Mouse (Mus musculus) erythroblast, adult 5-6 weeks (primary cell): Measurements from ENCODE around the gene Zbtb12. TPM values are rescaled to one million over a fixed set of nuclear protein-coding genes. Genes with fewer than 3 reads are reported as not detected.

Experiments used
- ATAC-seq: replicated peaks from 2 replicates; pipeline ENCODE4 v1.8.0; 2016; ENCODE audit warnings: moderate number of reproducible peaks, mild to moderate bottlenecking, moderate TSS enrichment, inconsistent platforms; ENCODE audit not compliant: poor library complexity, low FRiP score, severe bottlenecking
- total RNA-seq, 2 experiments: library from RNA; stranded (forward) in 1 of 2; stranded (reverse) in 1 of 2; fragments of 150-400 nt in 1 of 2; fragments of 200-764, 138-1000 nt in 1 of 2; gene quantifications; 2 replicates each; pipeline versions ENCODE4 v1.2.3 to v1.2.4; 2015 to 2017; ENCODE audit warnings: low replicate concordance in 2 of 2

Zbtb12 gene
- total RNA-seq, 2 experiments from 2014 or later: 0.38 TPM; not detected in 1

DNA sequence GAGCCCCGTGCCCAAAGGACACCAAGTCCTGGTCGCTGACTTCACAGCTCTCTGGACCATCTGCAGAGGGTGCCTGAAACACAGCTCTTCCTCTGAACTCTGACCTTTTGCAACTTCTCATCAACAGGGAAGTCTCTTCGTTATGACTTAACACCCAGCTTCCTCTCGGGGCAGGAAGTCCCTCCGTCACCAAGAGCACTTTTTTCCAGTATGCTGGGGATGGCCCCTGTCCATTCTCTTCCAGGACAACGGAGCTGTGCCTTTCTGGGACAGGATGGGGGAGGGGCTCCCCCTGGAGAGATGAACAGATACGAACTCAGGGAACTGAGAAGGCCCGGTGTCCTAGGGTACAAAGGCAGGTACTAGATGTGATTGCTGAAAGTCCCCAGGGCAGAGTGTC is 55.5 kb downstream of the Zbtb12 start:
- no peak for ATAC-seq

- ATAC-seq: no peak
Observed at GRCm38 (mm10) chr17:34937960-34938505, 58.8 kb downstream of the Zbtb12 start.

- ATAC-seq: no peak
Observed at GRCm38 (mm10) chr17:34941344-34942041, 62.2 kb downstream of the Zbtb12 start.

DNA sequence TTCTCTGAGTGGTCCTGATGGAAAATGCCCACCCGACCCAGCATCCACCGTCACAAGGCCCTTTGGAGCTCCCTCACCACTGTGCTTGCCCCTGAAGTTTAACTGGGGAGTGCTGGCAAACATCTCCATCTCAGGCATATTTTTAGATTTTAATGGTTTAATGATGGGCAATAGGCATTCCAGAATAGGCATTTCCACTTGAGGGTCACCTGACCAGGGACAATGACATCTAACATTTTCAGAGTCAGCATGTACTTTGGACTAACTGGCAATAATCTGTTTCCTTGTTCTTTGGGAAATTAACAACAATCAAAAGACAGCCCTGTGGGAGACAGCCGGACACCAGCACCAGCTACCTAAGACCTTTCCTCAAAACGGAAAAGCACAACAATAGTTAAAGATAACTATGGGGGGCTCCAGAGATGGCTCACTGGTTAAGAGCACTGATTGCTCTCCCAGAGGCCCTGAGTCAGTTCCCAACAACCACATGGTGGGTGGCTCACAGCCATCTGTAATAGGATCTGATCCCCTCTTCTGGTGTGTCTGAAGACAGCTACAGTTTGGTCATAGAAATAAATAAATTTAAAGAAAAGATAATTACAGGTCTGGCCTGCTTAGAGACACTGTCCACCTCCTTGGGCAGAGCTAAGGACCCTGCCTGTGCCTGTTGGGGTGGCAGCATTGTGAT is 64.0 kb downstream of the Zbtb12 start:
- ATAC-seq: no peak

- no peak for ATAC-seq
Observed at GRCm38 (mm10) chr17:34944362-34944761, 65.1 kb downstream of the Zbtb12 start.

Other genes starting within 250 kb of the Zbtb12 start
Only the 30 nearest of the 38 such genes appear.
- gene Tnxb, start 208.9 kb upstream of the Zbtb12 start, total RNA-seq (2015; ENCODE audit: low replicate concordance): not detected in 2 replicates
- gene Tnxb, start 208.9 kb upstream of the Zbtb12 start, total RNA-seq (2017; ENCODE audit: low replicate concordance): not detected in 2 replicates
- gene C4b, start 135.6 kb upstream of the Zbtb12 start, total RNA-seq (2015; ENCODE audit: low replicate concordance): 0.38 and 0.84 TPM in 2 replicates
- not detected in 2 replicates for gene C4b, start 135.6 kb upstream of the Zbtb12 start, total RNA-seq (2017; ENCODE audit: low replicate concordance)
- not detected in 2 replicates for gene Cyp21a1, start 74.9 kb upstream of the Zbtb12 start, total RNA-seq (2015; ENCODE audit: low replicate concordance)
- gene Cyp21a1, start 74.9 kb upstream of the Zbtb12 start, total RNA-seq (2017; ENCODE audit: low replicate concordance): not detected in 2 replicates
- 8.3 and 8.6 TPM in 2 replicates for gene Stk19, start 42.5 kb upstream of the Zbtb12 start, total RNA-seq (2015; ENCODE audit: low replicate concordance)
- 5.9 TPM in 2 replicates for gene Stk19, start 42.5 kb upstream of the Zbtb12 start, total RNA-seq (2017; ENCODE audit: low replicate concordance)
- gene Dxo, start 42.5 kb upstream of the Zbtb12 start, total RNA-seq (2015; ENCODE audit: low replicate concordance): 6.5 and 6.9 TPM in 2 replicates
- gene Dxo, start 42.5 kb upstream of the Zbtb12 start, total RNA-seq (2017; ENCODE audit: low replicate concordance): 3.5 and 19.9 TPM in 2 replicates
- gene Skiv2l, start 29.3 kb upstream of the Zbtb12 start, total RNA-seq (2015; ENCODE audit: low replicate concordance): 4.8 and 9.8 TPM in 2 replicates
- gene Skiv2l, start 29.3 kb upstream of the Zbtb12 start, total RNA-seq (2017; ENCODE audit: low replicate concordance): 16.0 and 20.4 TPM in 2 replicates
- gene Nelfe, start 29.1 kb upstream of the Zbtb12 start, total RNA-seq (2015; ENCODE audit: low replicate concordance): 23.0 and 30.0 TPM in 2 replicates
- 16.3 and 19.7 TPM in 2 replicates for gene Nelfe, start 29.1 kb upstream of the Zbtb12 start, total RNA-seq (2017; ENCODE audit: low replicate concordance)
- gene Cfb, start 17.0 kb upstream of the Zbtb12 start, total RNA-seq (2015; ENCODE audit: low replicate concordance): not detected in 2 replicates
- gene Cfb, start 17.0 kb upstream of the Zbtb12 start, total RNA-seq (2017; ENCODE audit: low replicate concordance): 0.43 and 0.56 TPM in 2 replicates
- 1.5 TPM in 1 of 2 replicates, not detected in the other for gene Gm20547, start 2.6 kb downstream of the Zbtb12 start, total RNA-seq (2015; ENCODE audit: low replicate concordance)
- not detected in 2 replicates for gene Gm20547, start 2.6 kb downstream of the Zbtb12 start, total RNA-seq (2017; ENCODE audit: low replicate concordance)
- gene C2, start 18.8 kb downstream of the Zbtb12 start, total RNA-seq (2015; ENCODE audit: low replicate concordance): 3.6 TPM in 1 of 2 replicates, not detected in the other
- gene C2, start 18.8 kb downstream of the Zbtb12 start, total RNA-seq (2017; ENCODE audit: low replicate concordance): 0.98 TPM in 1 of 2 replicates, not detected in the other
- 18.8 and 19.9 TPM in 2 replicates for gene Ehmt2, start 19.0 kb downstream of the Zbtb12 start, total RNA-seq (2015; ENCODE audit: low replicate concordance)
- 18.8 and 22.0 TPM in 2 replicates for gene Ehmt2, start 19.0 kb downstream of the Zbtb12 start, total RNA-seq (2017; ENCODE audit: low replicate concordance)
- gene Slc44a4, start 35.0 kb downstream of the Zbtb12 start, total RNA-seq (2015; ENCODE audit: low replicate concordance): not detected in 2 replicates
- gene Slc44a4, start 35.0 kb downstream of the Zbtb12 start, total RNA-seq (2017; ENCODE audit: low replicate concordance): not detected in 2 replicates
- 12.3 and 12.9 TPM in 2 replicates for gene Neu1, start 51.8 kb downstream of the Zbtb12 start, total RNA-seq (2015; ENCODE audit: low replicate concordance)
- 7.0 and 8.7 TPM in 2 replicates for gene Neu1, start 51.8 kb downstream of the Zbtb12 start, total RNA-seq (2017; ENCODE audit: low replicate concordance)
- gene Hspa1b, start 79.8 kb downstream of the Zbtb12 start, total RNA-seq (2015; ENCODE audit: low replicate concordance): 4.0 and 7.3 TPM in 2 replicates
- 4.3 and 7.9 TPM in 2 replicates for gene Hspa1b, start 79.8 kb downstream of the Zbtb12 start, total RNA-seq (2017; ENCODE audit: low replicate concordance)
- gene Gm20481, start 90.4 kb downstream of the Zbtb12 start, total RNA-seq (2015; ENCODE audit: low replicate concordance): not detected in 2 replicates
- gene Gm20481, start 90.4 kb downstream of the Zbtb12 start, total RNA-seq (2017; ENCODE audit: low replicate concordance): not detected in 2 replicates
- 1.5 and 2.9 TPM in 2 replicates for gene Hspa1a, start 92.7 kb downstream of the Zbtb12 start, total RNA-seq (2015; ENCODE audit: low replicate concordance)
- 5.0 and 5.4 TPM in 2 replicates for gene Hspa1a, start 92.7 kb downstream of the Zbtb12 start, total RNA-seq (2017; ENCODE audit: low replicate concordance)
- not detected in 2 replicates for gene Hspa1l, start 93.2 kb downstream of the Zbtb12 start, total RNA-seq (2015; ENCODE audit: low replicate concordance)
- not detected in 2 replicates for gene Hspa1l, start 93.2 kb downstream of the Zbtb12 start, total RNA-seq (2017; ENCODE audit: low replicate concordance)
- gene Lsm2, start 102.4 kb downstream of the Zbtb12 start, total RNA-seq (2015; ENCODE audit: low replicate concordance): 46.8 and 50.3 TPM in 2 replicates
- 11.2 and 16.7 TPM in 2 replicates for gene Lsm2, start 102.4 kb downstream of the Zbtb12 start, total RNA-seq (2017; ENCODE audit: low replicate concordance)
- gene Vars, start 121.5 kb downstream of the Zbtb12 start, total RNA-seq (2015; ENCODE audit: low replicate concordance): 24.4 and 33.4 TPM in 2 replicates
- gene Vars, start 121.5 kb downstream of the Zbtb12 start, total RNA-seq (2017; ENCODE audit: low replicate concordance): 37.4 and 45.0 TPM in 2 replicates
- gene Vwa7, start 137.1 kb downstream of the Zbtb12 start, total RNA-seq (2015; ENCODE audit: low replicate concordance): not detected in 2 replicates
- gene Vwa7, start 137.1 kb downstream of the Zbtb12 start, total RNA-seq (2017; ENCODE audit: low replicate concordance): not detected in 2 replicates
- 2.3 TPM in 1 of 2 replicates, not detected in the other for gene Sapcd1, start 148.5 kb downstream of the Zbtb12 start, total RNA-seq (2015; ENCODE audit: low replicate concordance)
- gene Sapcd1, start 148.5 kb downstream of the Zbtb12 start, total RNA-seq (2017; ENCODE audit: low replicate concordance): not detected in 2 replicates
- 0.38 and 1.5 TPM in 2 replicates for gene Msh5, start 167.3 kb downstream of the Zbtb12 start, total RNA-seq (2015; ENCODE audit: low replicate concordance)
- 5.7 and 8.8 TPM in 2 replicates for gene Msh5, start 167.3 kb downstream of the Zbtb12 start, total RNA-seq (2017; ENCODE audit: low replicate concordance)
- 74.6 and 85.9 TPM in 2 replicates for gene Clic1, start 170.5 kb downstream of the Zbtb12 start, total RNA-seq (2015; ENCODE audit: low replicate concordance)
- gene Clic1, start 170.5 kb downstream of the Zbtb12 start, total RNA-seq (2017; ENCODE audit: low replicate concordance): 66.9 and 68.8 TPM in 2 replicates
- gene Ddah2, start 179.6 kb downstream of the Zbtb12 start, total RNA-seq (2015; ENCODE audit: low replicate concordance): 1.0 and 1.7 TPM in 2 replicates
- 2.2 TPM in 1 of 2 replicates, not detected in the other for gene Ddah2, start 179.6 kb downstream of the Zbtb12 start, total RNA-seq (2017; ENCODE audit: low replicate concordance)
- not detected in 2 replicates for gene Ly6g6c, start 185.9 kb downstream of the Zbtb12 start, total RNA-seq (2015; ENCODE audit: low replicate concordance)
- not detected in 2 replicates for gene Ly6g6c, start 185.9 kb downstream of the Zbtb12 start, total RNA-seq (2017; ENCODE audit: low replicate concordance)
- 0.42 TPM in 1 of 2 replicates, not detected in the other for gene Mpig6b, start 186.7 kb downstream of the Zbtb12 start, total RNA-seq (2015; ENCODE audit: low replicate concordance)
- gene Mpig6b, start 186.7 kb downstream of the Zbtb12 start, total RNA-seq (2017; ENCODE audit: low replicate concordance): not detected in 2 replicates
- gene Ly6g6e, start 197.4 kb downstream of the Zbtb12 start, total RNA-seq (2015; ENCODE audit: low replicate concordance): not detected in 2 replicates
- not detected in 2 replicates for gene Ly6g6e, start 197.4 kb downstream of the Zbtb12 start, total RNA-seq (2017; ENCODE audit: low replicate concordance)
- gene Ly6g6d, start 198.6 kb downstream of the Zbtb12 start, total RNA-seq (2015; ENCODE audit: low replicate concordance): not detected in 2 replicates
- 1.4 TPM in 1 of 2 replicates, not detected in the other for gene Ly6g6d, start 198.6 kb downstream of the Zbtb12 start, total RNA-seq (2017; ENCODE audit: low replicate concordance)
- not detected in 2 replicates for gene Ly6g6f, start 206.1 kb downstream of the Zbtb12 start, total RNA-seq (2015; ENCODE audit: low replicate concordance)
- not detected in 2 replicates for gene Ly6g6f, start 206.1 kb downstream of the Zbtb12 start, total RNA-seq (2017; ENCODE audit: low replicate concordance)
- gene Abhd16a, start 209.8 kb downstream of the Zbtb12 start, total RNA-seq (2015; ENCODE audit: low replicate concordance): 28.1 and 36.8 TPM in 2 replicates
- gene Abhd16a, start 209.8 kb downstream of the Zbtb12 start, total RNA-seq (2017; ENCODE audit: low replicate concordance): 33.3 and 63.0 TPM in 2 replicates